Mouse (Mus musculus): Measurements from ENCODE around the gene Bpifb1. TPM values are rescaled to one million over a fixed set of nuclear protein-coding genes. Genes with fewer than 3 reads are reported as not detected.
"Not testable (repeated sequence)": the region's sequence is repeated elsewhere in the genome, so short reads cannot be mapped to it uniquely, and the experiment has no call there.

The Bpifb1 gene
- 0.13 and 0.23 TPM in 2 replicates for polyA plus RNA-seq (2016; fragmentation: Nextera tagmentation; extraction: Ambion mirVana)

- Histone ChIP-seq H3K9me3 (replicated peaks) (no peaks in the 10 kb centered on the region), H3K9ac (no peak within 1 kb of the TSS), H3K36me3 (no peaks in the 10 kb centered on the region), H3K27me3 (replicated peaks) (no peaks in the 10 kb centered on the region), H3K4me3 (no peak within 1 kb of the TSS), H3K4me1 (no peaks in the 10 kb centered on the region), H3K27ac (no peak within 1 kb of the TSS), H3K4me2 (no peak within 1 kb of the TSS)
- WGBS (ENCODE audit: insufficient replicate concordance) = 66% methylated on average over 11 of the region's 11 CpGs
- no peak for ATAC-seq
These were observed at the start of gene Bpifb1 for GRCm38 (mm10) chr2:154190546-154191258. Gene Bpifb1, plus strand, starts transcription at chr2:154190818.

- Histone ChIP-seq H3K27me3 (replicated peaks) (no peaks in the 10 kb centered on the region), H3K4me2 (no peak within 1 kb of the TSS), H3K9me3 (replicated peaks) (no peaks in the 10 kb centered on the region), H3K27ac (no peak within 1 kb of the TSS), H3K9ac (no peak within 1 kb of the TSS), H3K36me3 (no peaks in the 10 kb centered on the region), H3K4me1 (no peaks in the 10 kb centered on the region), H3K4me3 (no peak within 1 kb of the TSS)
- WGBS (ENCODE audit: insufficient replicate concordance) = 62% methylated on average over 4 of the region's 4 CpGs
- no peak for ATAC-seq
These were observed 48.0 kb upstream of the Bpifb1 start, which contains the start of gene Bpifa1 for GRCm38 (mm10) chr2:154142580-154142979. Gene Bpifa1, plus strand, starts transcription at chr2:154142880.

- no peak overlapping the region for H3K9ac ChIP-seq
- H3K36me3 ChIP-seq = no peaks in the 10 kb centered on the region
- no peaks in the 10 kb centered on the region for H3K27me3 ChIP-seq (replicated peaks)
- no peak for ATAC-seq
- H3K4me3 ChIP-seq = no peak overlapping the region
- no peaks in the 10 kb centered on the region for H3K9me3 ChIP-seq (replicated peaks)
- H3K4me1 ChIP-seq = no peaks in the 10 kb centered on the region
- no peak overlapping the region for H3K27ac ChIP-seq
- H3K4me2 ChIP-seq = no peak overlapping the region
- WGBS (ENCODE audit: insufficient replicate concordance) = 56% methylated on average over 3 of the region's 3 CpGs
These were observed 46.9 kb upstream of the Bpifb1 start for GRCm38 (mm10) chr2:154143735-154144134.

DNA sequence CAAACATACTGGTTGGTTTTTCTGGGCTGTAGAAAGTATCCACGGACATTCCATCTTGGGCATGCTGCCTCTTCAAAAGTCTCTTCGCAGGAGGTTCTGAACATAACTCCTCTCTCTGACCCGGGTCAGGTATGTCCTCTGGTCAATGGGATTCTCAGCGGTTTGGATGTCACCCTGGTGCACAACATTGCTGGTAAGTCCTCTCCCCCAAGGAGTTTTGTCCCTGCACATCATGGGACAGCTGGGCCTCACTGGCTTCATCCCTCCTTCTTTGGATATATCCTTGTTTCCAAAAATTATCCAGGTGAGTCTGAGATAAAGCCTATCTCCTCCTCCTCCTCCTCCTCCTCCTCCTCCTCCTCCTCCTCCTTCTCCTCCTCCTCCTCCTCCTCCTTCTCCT, 43.1 kb upstream of the Bpifb1 start:
- H3K27ac ChIP-seq = no peak overlapping the region
- no peaks in the 10 kb centered on the region for H3K4me1 ChIP-seq
- H3K9ac ChIP-seq = no peak overlapping the region
- ATAC-seq = no peak
- H3K27me3 ChIP-seq (replicated peaks) = no peaks in the 10 kb centered on the region
- H3K4me2 ChIP-seq = no peak overlapping the region
- 54% methylated on average over 4 of the region's 4 CpGs for WGBS (ENCODE audit: insufficient replicate concordance)
- no peaks in the 10 kb centered on the region for H3K36me3 ChIP-seq
- H3K4me3 ChIP-seq = no peak overlapping the region
- H3K9me3 ChIP-seq (replicated peaks) = no peaks in the 10 kb centered on the region

GRCm38 (mm10) chr2:154158433-154158832, 32.2 kb upstream of the Bpifb1 start:
- no peaks in the 10 kb centered on the region for H3K36me3 ChIP-seq
- H3K27me3 ChIP-seq (replicated peaks) = no peaks in the 10 kb centered on the region
- H3K27ac ChIP-seq = no peak overlapping the region
- peaks cover 9% of the 10 kb centered on the region; the same call in 1 of the 2 replicates for H3K9me3 ChIP-seq (replicated peaks)
- no peaks in the 10 kb centered on the region for H3K4me1 ChIP-seq
- no peak for ATAC-seq
- WGBS (ENCODE audit: insufficient replicate concordance) = 25% methylated on average over 3 of the region's 3 CpGs
- H3K9ac ChIP-seq = no peak overlapping the region
- H3K4me2 ChIP-seq = no peak overlapping the region
- H3K4me3 ChIP-seq = no peak overlapping the region

DNA sequence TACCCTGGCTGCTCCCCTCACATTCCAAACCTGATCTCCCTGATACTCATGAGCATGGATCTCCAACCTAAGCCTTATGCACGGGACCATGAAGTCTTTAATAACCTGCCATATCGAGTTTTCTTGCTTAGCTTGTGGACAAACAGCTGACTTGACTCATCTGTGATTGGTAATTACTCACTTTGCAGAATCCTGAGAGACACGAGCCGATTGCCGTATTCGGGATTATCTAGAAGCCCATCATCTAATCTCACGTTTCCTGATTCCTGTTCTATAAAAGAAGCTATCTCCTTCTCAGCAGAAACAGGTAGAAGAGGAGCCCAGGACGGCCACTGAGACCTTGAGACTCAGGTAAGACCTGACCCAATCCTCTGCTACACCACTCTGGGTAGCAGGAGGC, 28.3 kb upstream of the Bpifb1 start, which contains the start of gene Bpifa5:
Gene Bpifa5, plus strand, starts transcription at position 301 of the 400 bp plus-strand sequence.
- Histone ChIP-seq H3K4me2 (no peak within 1 kb of the TSS), H3K27me3 (replicated peaks) (no peaks in the 10 kb centered on the region), H3K27ac (no peak within 1 kb of the TSS), H3K36me3 (no peaks in the 10 kb centered on the region), H3K9ac (no peak within 1 kb of the TSS), H3K4me3 (no peak within 1 kb of the TSS), H3K4me1 (no peaks in the 10 kb centered on the region), H3K9me3 (replicated peaks) (peaks cover 9% of the 10 kb centered on the region; the same call in 1 of the 2 replicates)
- WGBS (ENCODE audit: insufficient replicate concordance) = 64% methylated on average over 8 of the region's 8 CpGs
- ATAC-seq = no peak

DNA sequence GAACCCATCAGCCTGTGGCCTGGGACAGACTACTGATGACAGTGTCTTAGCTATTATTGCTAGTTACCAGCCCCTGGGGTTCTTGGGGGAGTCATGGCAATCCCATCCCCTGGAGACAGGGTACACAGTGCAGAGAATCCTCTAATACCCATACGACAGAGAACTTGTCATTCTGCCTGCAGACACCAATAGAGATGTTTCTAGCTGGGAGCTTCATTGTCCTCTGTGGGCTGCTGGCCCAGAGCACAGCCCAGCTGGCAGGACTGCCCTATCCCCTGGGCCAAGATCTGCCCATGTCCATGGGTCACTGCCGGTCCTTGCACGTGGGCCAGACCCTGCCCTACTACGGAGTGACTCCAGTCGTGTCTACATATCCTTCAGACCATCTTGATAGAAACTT, 27.3 kb upstream of the Bpifb1 start:
- peaks cover 9% of the 10 kb centered on the region; the same call in 1 of the 2 replicates for H3K9me3 ChIP-seq (replicated peaks)
- H3K4me2 ChIP-seq = no peak overlapping the region
- H3K4me1 ChIP-seq = no peaks in the 10 kb centered on the region
- H3K27me3 ChIP-seq (replicated peaks) = no peaks in the 10 kb centered on the region
- H3K4me3 ChIP-seq = no peak overlapping the region
- H3K36me3 ChIP-seq = no peaks in the 10 kb centered on the region
- no peak for ATAC-seq
- no peak overlapping the region for H3K9ac ChIP-seq
- H3K27ac ChIP-seq = no peak overlapping the region
- WGBS (ENCODE audit: insufficient replicate concordance) = 72% methylated on average over 5 of the region's 5 CpGs

GRCm38 (mm10) chr2:154169172-154169571, 21.4 kb upstream of the Bpifb1 start:
- no peak for ATAC-seq
- Histone ChIP-seq H3K4me1 (no peaks in the 10 kb centered on the region), H3K27ac (no peak overlapping the region), H3K36me3 (no peaks in the 10 kb centered on the region), H3K9ac (no peak overlapping the region), H3K4me2 (no peak overlapping the region), H3K27me3 (replicated peaks) (no peaks in the 10 kb centered on the region), H3K4me3 (no peak overlapping the region), H3K9me3 (replicated peaks) (no peaks in the 10 kb centered on the region)
- WGBS (ENCODE audit: insufficient replicate concordance) = 35% methylated on average over 3 of the region's 3 CpGs

GRCm38 (mm10) chr2:154171621-154172020, 19.0 kb upstream of the Bpifb1 start:
- ATAC-seq = no peak
- no peaks in the 10 kb centered on the region for H3K27me3 ChIP-seq (replicated peaks)

DNA sequence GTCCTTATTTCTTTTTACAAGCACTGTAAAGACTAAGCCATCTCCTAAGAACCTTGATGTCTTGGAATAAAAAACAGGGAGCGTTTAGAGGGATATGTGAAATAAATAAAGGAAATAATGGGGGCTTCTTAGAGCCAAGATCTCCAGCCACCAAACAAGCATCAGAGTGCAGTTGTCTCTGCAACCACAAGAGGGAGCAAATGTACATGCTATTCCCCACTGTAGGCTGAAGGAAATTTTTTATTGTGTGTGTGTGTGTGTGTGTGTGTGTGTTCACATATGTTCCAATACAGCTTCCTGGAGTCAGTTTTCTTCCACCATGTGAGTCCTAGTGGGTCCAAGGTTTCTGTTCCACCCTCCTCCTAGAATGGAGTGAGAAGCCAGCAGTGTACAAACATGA, 17.3 kb upstream of the Bpifb1 start:
- no peak overlapping the region for H3K27ac ChIP-seq
- no peaks in the 10 kb centered on the region for H3K9me3 ChIP-seq (replicated peaks)
- no peaks in the 10 kb centered on the region for H3K36me3 ChIP-seq
- H3K4me3 ChIP-seq = no peak overlapping the region
- WGBS (ENCODE audit: insufficient replicate concordance) = 17% methylated on average over 1 of the region's 1 CpGs
- no peak overlapping the region for H3K9ac ChIP-seq
- no peak overlapping the region for H3K4me2 ChIP-seq
- no peak for ATAC-seq
- no peaks in the 10 kb centered on the region for H3K4me1 ChIP-seq
- H3K27me3 ChIP-seq (replicated peaks) = no peaks in the 10 kb centered on the region

More at GRCm38 (mm10) chr2:154171621-154172020, 19.0 kb upstream of the Bpifb1 start:
- Histone ChIP-seq H3K4me2 (no peak overlapping the region), H3K9me3 (replicated peaks) (no peaks in the 10 kb centered on the region), H3K4me3 (no peak overlapping the region), H3K4me1 (no peaks in the 10 kb centered on the region), H3K36me3 (no peaks in the 10 kb centered on the region), H3K9ac (no peak overlapping the region), H3K27ac (no peak overlapping the region)
- 48% methylated on average over 6 of the region's 6 CpGs for WGBS (ENCODE audit: insufficient replicate concordance)

- H3K4me1 ChIP-seq; H3K27ac ChIP-seq; ATAC-seq; H3K9me3 ChIP-seq (replicated peaks); H3K27me3 ChIP-seq (replicated peaks); H3K4me3 ChIP-seq; H3K9ac ChIP-seq; H3K36me3 ChIP-seq; H3K4me2 ChIP-seq: not testable (repeated sequence)
- WGBS (ENCODE audit: insufficient replicate concordance) = 63% methylated on average over 7 of the region's 7 CpGs
These were observed 8.7 kb upstream of the Bpifb1 start for GRCm38 (mm10) chr2:154181900-154182299.

DNA sequence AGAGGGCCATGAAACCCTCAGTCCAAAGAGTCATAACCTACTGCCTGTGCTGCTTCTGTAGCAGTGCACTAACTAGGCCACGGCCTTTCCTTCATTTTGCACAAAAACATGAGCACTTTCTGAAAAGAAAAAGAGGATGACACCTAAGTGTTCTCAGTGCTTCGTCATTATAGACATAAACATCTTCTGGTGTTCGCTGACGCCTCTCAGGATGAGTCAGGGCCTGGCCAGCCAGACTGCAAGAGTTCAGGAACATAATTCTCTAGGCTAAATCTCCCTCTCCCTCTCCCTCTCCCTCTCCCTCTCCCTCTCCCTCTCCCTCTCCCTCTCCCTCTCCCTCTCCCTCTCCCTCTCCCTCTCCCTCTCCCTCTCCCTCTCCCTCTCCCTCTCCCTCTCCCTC, 7.6 kb upstream of the Bpifb1 start:
- H3K27me3 ChIP-seq (replicated peaks); H3K4me1 ChIP-seq; H3K4me2 ChIP-seq; H3K27ac ChIP-seq; ATAC-seq; H3K4me3 ChIP-seq; H3K36me3 ChIP-seq; H3K9ac ChIP-seq; H3K9me3 ChIP-seq (replicated peaks): not testable (repeated sequence)
- 57% methylated on average over 4 of the region's 4 CpGs for WGBS (ENCODE audit: insufficient replicate concordance)

DNA sequence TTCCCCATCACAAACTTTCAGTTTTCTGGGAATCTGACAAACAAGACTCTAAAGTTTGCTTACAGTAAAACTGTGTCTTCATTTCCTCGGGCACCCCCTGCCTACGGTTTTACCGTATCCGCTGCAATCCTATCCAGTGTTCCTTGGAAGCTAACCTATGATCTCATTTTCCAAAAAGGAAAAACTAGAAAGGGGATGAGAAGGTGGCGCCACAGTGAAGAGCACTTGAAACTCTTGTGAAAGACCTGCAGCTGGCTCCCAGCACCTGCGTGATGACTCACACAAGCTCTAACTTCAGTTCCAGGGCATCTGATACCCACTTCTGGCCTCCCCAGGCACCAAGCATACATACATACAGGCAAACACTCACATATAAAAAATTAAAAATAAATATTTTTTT, 5.3 kb upstream of the Bpifb1 start:
- no peaks in the 10 kb centered on the region for H3K4me1 ChIP-seq
- H3K36me3 ChIP-seq = no peaks in the 10 kb centered on the region
- H3K9ac ChIP-seq = no peak overlapping the region
- no peaks in the 10 kb centered on the region for H3K9me3 ChIP-seq (replicated peaks)
- no peak overlapping the region for H3K4me3 ChIP-seq
- H3K27me3 ChIP-seq (replicated peaks) = no peaks in the 10 kb centered on the region
- H3K4me2 ChIP-seq = no peak overlapping the region
- 80% methylated on average over 6 of the region's 6 CpGs for WGBS (ENCODE audit: insufficient replicate concordance)
- H3K27ac ChIP-seq = no peak overlapping the region
- no peak for ATAC-seq
